Mouse (Mus musculus) liver, embryonic 14.5 days (tissue): ENCODE data around the gene Smoc2.

Experiments used
- CTCF ChIP-seq: IDR thresholded peaks from 2 replicates; pipeline ENCODE4 v1.5.1; 2016; ENCODE audit warnings: antibody characterized with exemption, low read depth, control low read depth
- EP300 ChIP-seq: IDR thresholded peaks from 2 replicates; pipeline ENCODE4 v1.6.1; 2016; ENCODE audit warnings: antibody characterized with exemption, low read depth

DNA sequence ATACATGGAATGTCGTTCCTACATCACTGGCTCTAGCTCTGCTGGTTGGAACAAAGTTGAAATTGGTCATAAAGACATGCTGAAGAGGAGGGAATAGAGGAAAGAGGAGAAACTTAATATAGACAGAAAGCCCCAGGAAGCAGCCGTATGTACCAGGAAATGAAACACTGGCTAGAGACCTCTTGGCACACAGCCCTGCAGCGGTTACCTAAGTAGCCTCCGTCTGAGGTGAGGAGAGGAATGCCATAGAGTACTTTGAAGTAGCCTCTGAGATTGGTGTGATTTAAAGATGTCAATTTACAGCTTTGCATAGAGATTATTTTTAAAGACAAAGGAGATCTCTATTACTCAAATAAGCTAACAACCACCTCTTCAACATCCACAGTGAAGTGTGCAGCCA is 155.4 kb downstream of the Smoc2 start:
- TF ChIP-seq CTCF, result no peak
- TF ChIP-seq EP300, result no peak
